ENCODE assay signal across 14 mouse cellular contexts in genomic region chr10:8813984-8814578, GRCm38 (mm10).
A peak's percentile ranks its signal among the peaks of the same experiment; 100 is the strongest.
DNase-seq lines count a peak whose midpoint lies in the region; ATAC-seq and TF ChIP-seq lines count a peak whose summit lies in the region.
"Had no signal": no experiment of that assay in that cellular context is flagged by ENCODE, and none has a peak within 500 bp of the region (broad histone marks: within the 10 kb centered on the region; RNA-seq: fewer than 3 reads in every experiment).

No protein-coding gene starts in this region.

- TF ChIP-seq POLR2A in heart, adult 2 months (IDR thresholded peaks at IDR 0.05; ENCODE audit: insufficient read depth, low read depth, low read length): no peak

- peaks cover 15 to 20% of the 10 kb centered on the region in 2 experiments for H3K4me1 ChIP-seq in heart, embryonic 14.5 days (ENCODE audit: control insufficient read depth in 2 of 2, insufficient read depth in 2 of 2, low read length in 2 of 2)
- peaks cover 19% of the 10 kb centered on the region for H3K4me1 ChIP-seq in heart, adult 2 months (ENCODE audit: control insufficient read depth, insufficient read depth, low read length)
- H3K4me1 ChIP-seq in embryonic facial prominence, embryonic 10.5 days: peaks cover 61% of the 10 kb centered on the region
- peaks cover 57% of the 10 kb centered on the region for H3K4me1 ChIP-seq in limb, embryonic 12.5 days (replicated peaks)
- H3K4me1 ChIP-seq: forebrain, embryonic 15.5 days; neural tube, embryonic 12.5 days had no signal

- intact Hi-C loops in heart, adult 2 months (cut with DNase I): no loop called here

- H3K4me2 ChIP-seq in heart, embryonic 14.5 days (ENCODE audit: low read length): peak overlapping the region; percentile 42
- H3K4me2 ChIP-seq in limb, embryonic 12.5 days: peak overlapping the region; percentile 33
- H3K4me2 ChIP-seq: forebrain, embryonic 15.5 days; neural tube, embryonic 12.5 days had no signal

- H3K4me3 ChIP-seq in heart, embryonic 14.5 days (ENCODE audit: control insufficient read depth in 1 of 2, insufficient read depth in 1 of 2, low read depth in 1 of 2, low read length in 2 of 2): no peak overlapping the region
- no peak overlapping the region for H3K4me3 ChIP-seq in heart, adult 2 months
- peak overlapping the region; percentile 32 for H3K4me3 ChIP-seq in embryonic facial prominence, embryonic 10.5 days
- peak overlapping the region; percentile 7; the same call in 1 of the 2 replicates for H3K4me3 ChIP-seq in limb, embryonic 12.5 days (replicated peaks)
- H3K4me3 ChIP-seq: forebrain, embryonic 15.5 days; neural tube, embryonic 12.5 days had no signal

- peak overlapping the region; percentile 30; the same call in 1 of the 2 replicates for H3K9ac ChIP-seq in heart, embryonic 14.5 days (ENCODE audit: low read length)
- H3K9ac ChIP-seq in heart, adult 2 months (ENCODE audit: low read depth, low read length): no peak overlapping the region
- no peak overlapping the region for H3K9ac ChIP-seq in limb, embryonic 12.5 days (replicated peaks)
- H3K9ac ChIP-seq: forebrain, embryonic 15.5 days; liver, embryonic 14.5 days; neural tube, embryonic 12.5 days had no signal

- WGBS in heart, embryonic 14.5 days: 30% methylated on average over 18 of the region's 18 CpGs
- 61% methylated on average over 18 of the region's 18 CpGs for WGBS in heart, adult 2 months
- WGBS in embryonic facial prominence, embryonic 10.5 days: 34% methylated on average over 18 of the region's 18 CpGs
- 11% methylated on average over 18 of the region's 18 CpGs for WGBS in limb, embryonic 12.5 days

- no peak for DNase-seq in heart, adult 2 months
- peak; percentile 39 for DNase-seq in embryo, embryonic 10 days (ENCODE audit: low spot score)
- DNase-seq in embryonic facial prominence, embryonic 10.5 days (ENCODE audit: low spot score): peak; percentile 67
- no peak for DNase-seq in adrenal gland, adult 8-10 months
- DNase-seq in ovary, postnatal 14 days (ENCODE audit: low spot score): no peak
- DNase-seq: cerebellum, adult 11 months; lung, postnatal 36 days; midbrain, embryonic 14.5 days; retina, postnatal 1 day had no signal

- H3K27me3 ChIP-seq in heart, embryonic 14.5 days (ENCODE audit: control insufficient read depth, insufficient read depth, low read length): no peaks in the 10 kb centered on the region
- no peaks in the 10 kb centered on the region for H3K27me3 ChIP-seq in heart, adult 2 months (ENCODE audit: control insufficient read depth, insufficient read depth, low read length)
- no peaks in the 10 kb centered on the region for H3K27me3 ChIP-seq in embryonic facial prominence, embryonic 10.5 days (replicated peaks; ENCODE audit: low read depth, poor library complexity, severe bottlenecking)
- no peaks in the 10 kb centered on the region for H3K27me3 ChIP-seq in limb, embryonic 12.5 days
- H3K27me3 ChIP-seq: forebrain, embryonic 15.5 days; neural tube, embryonic 12.5 days had no signal

- H3K36me3 ChIP-seq in heart, embryonic 14.5 days (ENCODE audit: control insufficient read depth, insufficient read depth, low read length): peaks cover 7% of the 10 kb centered on the region; the same call in 1 of the 2 replicates
- 0 out of 2 replicates have a peak, but pooled peaks cover 3% of the 10 kb centered on the region for H3K36me3 ChIP-seq in heart, adult 2 months (ENCODE audit: control insufficient read depth, insufficient read depth, low read length)
- H3K36me3 ChIP-seq in embryonic facial prominence, embryonic 10.5 days (replicated peaks): peaks cover 22% of the 10 kb centered on the region
- H3K36me3 ChIP-seq in limb, embryonic 12.5 days: peaks cover 26% of the 10 kb centered on the region
- H3K36me3 ChIP-seq: forebrain, embryonic 15.5 days; neural tube, embryonic 12.5 days had no signal

- H3K9me3 ChIP-seq in heart, embryonic 14.5 days (ENCODE audit: control insufficient read depth, low read length): no peaks in the 10 kb centered on the region
- no peaks in the 10 kb centered on the region for H3K9me3 ChIP-seq in embryonic facial prominence, embryonic 10.5 days
- no peaks in the 10 kb centered on the region for H3K9me3 ChIP-seq in limb, embryonic 12.5 days
- H3K9me3 ChIP-seq: forebrain, embryonic 15.5 days; neural tube, embryonic 12.5 days had no signal

- no peak for TF ChIP-seq EP300 in heart, adult 2 months (IDR thresholded peaks at IDR 0.05; ENCODE audit: insufficient read depth, low read depth, low read length)

- TF ChIP-seq CTCF in heart, adult 2 months (IDR thresholded peaks at IDR 0.05): no peak

- no peak for ATAC-seq in heart, embryonic 14.5 days (ENCODE audit: insufficient number of reproducible peaks, insufficient read depth, low FRiP score, low read depth)
- ATAC-seq in limb, embryonic 12.5 days (ENCODE audit: insufficient number of reproducible peaks, insufficient read depth, low FRiP score, low TSS enrichment, low read depth): no peak
- ATAC-seq: forebrain, embryonic 15.5 days had no signal

- H3K27ac ChIP-seq in heart, embryonic 14.5 days (replicated peaks in 1 of 2; ENCODE audit: control insufficient read depth in 1 of 2, insufficient read depth in 1 of 2, low read depth in 2 of 2, low read length in 2 of 2): peak overlapping the region; percentile 51 to 56
- no peak overlapping the region for H3K27ac ChIP-seq in heart, adult 2 months
- H3K27ac ChIP-seq in embryonic facial prominence, embryonic 10.5 days (replicated peaks): peak overlapping the region; percentile 76
- H3K27ac ChIP-seq in limb, embryonic 12.5 days: peak overlapping the region; percentile 77
- H3K27ac ChIP-seq: forebrain, embryonic 15.5 days; liver, embryonic 14.5 days; neural tube, embryonic 12.5 days had no signal

- H3K79me2 ChIP-seq in heart, adult 2 months (replicated peaks; ENCODE audit: control insufficient read depth, insufficient read depth, low read length): no peaks in the 10 kb centered on the region

Comparison
In these comparisons a context has a peak if more than half of its experiments do, and no peak if none do; other contexts are left out.
1. H3K4me3 ChIP-seq: peak in embryonic facial prominence, embryonic 10.5 days (single experiment) and limb, embryonic 12.5 days (single experiment); none in heart, embryonic 14.5 days (0 of 2) and heart, adult 2 months (single experiment).
2. DNase-seq: peak in embryo, embryonic 10 days (single experiment) and embryonic facial prominence, embryonic 10.5 days (single experiment); none in heart, adult 2 months (0 of 2), adrenal gland, adult 8-10 months (single experiment) and ovary, postnatal 14 days (single experiment).